Mouse (Mus musculus) kidney, adult 10 weeks (tissue): ENCODE data around the gene Ndufc1. TPM values are rescaled to one million over a fixed set of nuclear protein-coding genes. Genes with fewer than 3 reads are reported as not detected.

Source experiments
- polyA plus RNA-seq: library from polyadenylated mRNA; stranded (reverse); fragments of 350-450 nt; fragmentation: Illumina TruSeq; extraction: RNeasy Lipid Tissue Mini Kit (QIAGEN cat#74804); gene quantifications from one replicate; pipeline ENCODE4 v1.2.3, GENCODE M21; 2014; ENCODE audit warnings: low read depth, low replicate concordance

Gene Ndufc1
- polyA plus RNA-seq = 729 TPM

GRCm38 (mm10) chr3:51408561-51409183 is at the start of gene Ndufc1:
Ndufc1 (minus strand) TSS chr3:51408988.

GRCm38 (mm10) chr3:51415098-51416072 is 6.6 kb upstream of the Ndufc1 start, which contains the start of gene Naa15:
Naa15 (plus strand) TSS chr3:51415148.

GRCm38 (mm10) chr3:51396219-51397068 is 12.3 kb downstream of the Ndufc1 start, which contains the start of gene Mgarp:
Mgarp (minus strand) TSS chr3:51396738.

Other genes starting within 250 kb of the Ndufc1 start
- gene Noct, start 184.5 kb downstream of the Ndufc1 start, polyA plus RNA-seq = 13.9 TPM
- gene Elf2, start 68.3 kb downstream of the Ndufc1 start, polyA plus RNA-seq = 27.5 TPM
- gene Mgarp, start 12.2 kb downstream of the Ndufc1 start, polyA plus RNA-seq = not detected
- gene Naa15, start 6.2 kb upstream of the Ndufc1 start, polyA plus RNA-seq = 103 TPM
- gene Rab33b, start 74.9 kb upstream of the Ndufc1 start, polyA plus RNA-seq = 24.6 TPM
- gene Setd7, start 151.9 kb upstream of the Ndufc1 start, polyA plus RNA-seq = 18.8 TPM